Mouse (Mus musculus) spleen, postnatal 4 days (tissue): ENCODE data around the gene Cdh5.

Source experiments
- DNase-seq, 2 experiments: peaks; one replicate each; pipeline ENCODE4 v3.0.0; 2022; ENCODE audit warnings: low spot score in 2 of 2

Gene Cdh5

GRCm38 (mm10) chr8:104134521-104134920, 33.1 kb downstream of the Cdh5 start:
- DNase-seq, result no peak

GRCm38 (mm10) chr8:104136277-104136676, 34.9 kb downstream of the Cdh5 start:
- DNase-seq, result no peak

GRCm38 (mm10) chr8:104137636-104138035, 36.2 kb downstream of the Cdh5 start:
- no peak for DNase-seq

GRCm38 (mm10) chr8:104140611-104141010, 39.2 kb downstream of the Cdh5 start:
- DNase-seq, result no peak

DNA sequence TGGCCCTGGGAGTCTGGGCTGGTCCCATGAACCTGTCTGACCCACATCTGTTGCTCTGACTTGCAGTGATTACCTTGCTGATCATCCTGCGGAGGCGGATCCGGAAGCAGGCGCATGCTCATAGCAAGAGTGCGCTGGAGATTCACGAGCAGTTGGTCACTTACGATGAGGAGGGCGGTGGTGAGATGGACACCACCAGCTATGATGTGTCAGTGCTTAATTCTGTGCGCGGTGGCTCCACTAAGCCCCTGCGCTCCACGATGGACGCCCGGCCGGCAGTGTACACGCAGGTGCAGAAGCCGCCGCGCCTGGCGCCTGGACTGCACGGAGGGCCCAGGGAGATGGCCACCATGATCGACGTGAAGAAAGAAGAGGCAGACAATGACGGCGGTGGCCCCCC, 41.0 kb downstream of the Cdh5 start:
- no peak for DNase-seq

GRCm38 (mm10) chr8:104143379-104143778, 42.0 kb downstream of the Cdh5 start:
- no peak for DNase-seq

DNA sequence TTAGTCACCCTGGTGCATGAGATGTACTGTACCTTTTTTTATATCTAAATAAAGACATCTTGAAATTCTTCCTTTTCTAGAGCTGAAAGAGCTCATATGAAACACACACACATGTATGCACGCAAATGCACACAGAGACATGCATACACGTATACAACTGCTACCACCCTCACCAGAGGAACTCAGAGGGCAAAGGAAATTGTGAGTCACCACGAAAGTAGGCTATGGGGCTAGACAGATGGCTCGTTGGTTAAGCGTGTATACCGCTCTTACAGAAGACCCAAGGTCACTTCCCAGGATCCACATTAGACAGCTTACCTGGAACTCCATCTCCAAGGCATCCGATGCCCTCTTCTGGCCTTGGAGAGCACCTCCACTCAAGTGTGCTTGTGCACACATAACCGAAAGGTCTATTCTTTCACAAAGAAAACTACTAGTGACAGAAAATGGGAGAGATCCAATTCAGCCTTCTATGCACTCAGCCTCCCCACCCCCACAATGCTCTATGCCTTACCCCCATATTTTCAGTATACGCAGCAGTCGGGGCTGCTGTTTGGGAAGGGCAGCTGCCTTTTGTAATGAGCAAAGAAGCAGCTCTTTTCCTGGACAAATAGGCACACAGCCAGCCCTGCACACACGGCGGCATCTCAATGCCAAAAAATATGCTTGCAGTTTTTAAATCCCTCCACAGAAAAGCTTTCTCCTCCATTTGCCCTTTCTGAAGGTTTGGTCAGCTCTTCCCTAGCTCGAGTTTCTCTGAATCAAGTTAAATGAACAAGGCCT, 43.2 kb downstream of the Cdh5 start:
- no peak for DNase-seq

GRCm38 (mm10) chr8:104145981-104146689, 44.7 kb downstream of the Cdh5 start:
- peak; percentile 71 to 91 for DNase-seq

DNA sequence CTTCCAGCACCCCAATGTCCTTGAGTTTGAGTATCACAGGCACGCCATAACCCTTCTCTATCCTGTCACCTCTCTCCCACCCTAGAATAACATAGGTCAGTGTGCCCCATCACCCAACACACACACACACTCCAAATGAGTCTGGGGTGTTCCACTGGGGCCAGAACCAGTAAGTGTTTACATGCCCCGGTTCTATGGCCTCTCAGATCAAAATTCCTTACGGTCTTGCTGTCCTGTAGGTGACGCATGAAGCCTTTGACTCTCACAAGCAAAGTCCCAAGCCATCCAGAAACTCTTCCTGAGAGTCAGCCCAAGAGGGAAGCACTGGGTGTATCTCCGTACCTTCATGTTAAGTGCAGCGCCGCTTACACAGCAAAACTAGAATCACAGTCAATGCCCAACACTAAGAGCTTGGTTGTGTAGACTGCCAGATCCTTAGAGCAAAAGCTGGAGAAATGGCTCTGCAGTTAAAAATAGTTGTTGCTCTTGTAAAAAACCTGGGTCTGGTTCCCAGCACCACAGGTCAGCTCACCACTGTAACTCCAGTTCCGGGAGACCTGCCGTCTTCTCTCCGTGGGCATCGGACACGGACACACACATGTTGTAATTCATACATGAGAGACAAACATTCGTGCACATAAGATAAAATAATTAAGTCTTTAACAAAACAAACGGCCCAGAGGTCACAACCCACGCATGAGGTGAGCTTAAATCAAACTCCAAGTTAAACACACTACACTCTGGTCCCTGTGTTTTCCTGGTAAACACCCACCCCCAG, 45.5 kb downstream of the Cdh5 start:
- DNase-seq, result peak in 1 of 2 experiments; percentile 54

- no peak for DNase-seq
These were observed 46.5 kb downstream of the Cdh5 start for GRCm38 (mm10) chr8:104147947-104148346.

DNA sequence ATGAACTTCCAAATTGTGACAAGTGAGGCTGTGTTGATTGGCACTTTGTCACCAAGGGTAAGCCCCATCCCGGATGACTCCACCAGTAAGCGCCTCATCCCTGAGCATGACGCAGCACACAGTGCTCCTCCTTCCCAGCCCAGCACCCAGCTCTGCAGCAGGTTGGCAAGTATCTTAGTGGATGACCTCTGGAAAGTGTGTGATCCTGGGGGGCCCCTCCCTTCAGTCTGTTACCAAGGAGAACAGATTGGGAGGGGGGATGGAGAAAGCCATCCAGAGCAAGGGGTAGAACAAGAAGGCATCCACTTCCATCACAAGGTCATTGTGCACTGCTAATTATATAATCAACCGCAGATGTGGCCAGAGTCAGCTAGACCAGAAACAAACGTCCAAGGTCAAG, 59.3 kb downstream of the Cdh5 start:
- DNase-seq, result no peak

- no peak for DNase-seq
These were observed 68.0 kb downstream of the Cdh5 start for GRCm38 (mm10) chr8:104169461-104169860.

DNA sequence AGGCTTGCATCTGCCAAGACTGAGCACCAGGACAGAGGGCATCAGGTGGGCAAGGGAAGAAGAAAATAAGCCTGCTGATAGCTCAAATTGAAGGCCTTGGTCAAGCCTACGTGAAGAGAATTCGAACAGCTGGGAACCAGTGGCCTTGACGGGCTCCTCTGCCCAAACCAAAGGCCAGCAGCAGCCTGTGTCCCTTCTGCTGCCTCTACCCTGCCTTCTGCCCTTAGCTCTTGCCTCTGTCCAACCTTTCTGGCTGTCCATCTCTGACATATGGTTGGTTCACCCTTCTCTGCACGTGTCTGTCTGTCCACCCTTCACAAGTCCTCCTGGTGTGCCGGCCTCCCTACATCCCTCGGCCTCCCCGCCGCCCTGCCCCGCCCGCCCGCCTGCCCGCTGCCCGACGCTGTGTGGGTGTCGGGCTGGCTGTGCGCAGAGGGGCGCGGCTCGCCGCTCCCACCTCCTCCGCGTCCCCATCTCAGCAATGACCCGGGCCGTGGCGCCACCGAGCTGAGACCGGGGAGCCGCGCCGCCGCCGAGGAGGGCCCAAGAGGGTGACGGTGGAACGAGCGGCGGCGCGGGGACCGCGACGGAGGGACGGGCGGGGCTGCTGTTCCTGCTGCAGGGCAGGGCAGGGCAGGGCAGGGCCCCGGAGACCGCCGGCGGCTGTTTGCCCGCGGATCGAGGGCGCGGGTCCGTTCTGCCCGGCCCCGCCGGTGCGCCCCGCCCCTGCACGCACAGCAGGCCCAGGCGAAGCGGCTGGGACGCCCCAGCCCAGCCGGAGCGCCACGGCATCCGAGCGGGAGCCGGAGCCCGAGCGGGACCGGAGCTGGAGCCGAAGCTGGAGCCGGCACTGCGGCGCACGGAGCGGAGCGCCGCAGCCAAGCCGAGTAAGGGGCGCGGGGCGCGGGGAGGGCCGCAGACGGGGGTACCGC, 69.0 kb downstream of the Cdh5 start, which contains the start of gene Bean1:
Gene Bean1 (plus strand): TSS at position 325 of the 932 bp plus-strand sequence.
- peak in 1 of 2 experiments; percentile 73 for DNase-seq

DNA sequence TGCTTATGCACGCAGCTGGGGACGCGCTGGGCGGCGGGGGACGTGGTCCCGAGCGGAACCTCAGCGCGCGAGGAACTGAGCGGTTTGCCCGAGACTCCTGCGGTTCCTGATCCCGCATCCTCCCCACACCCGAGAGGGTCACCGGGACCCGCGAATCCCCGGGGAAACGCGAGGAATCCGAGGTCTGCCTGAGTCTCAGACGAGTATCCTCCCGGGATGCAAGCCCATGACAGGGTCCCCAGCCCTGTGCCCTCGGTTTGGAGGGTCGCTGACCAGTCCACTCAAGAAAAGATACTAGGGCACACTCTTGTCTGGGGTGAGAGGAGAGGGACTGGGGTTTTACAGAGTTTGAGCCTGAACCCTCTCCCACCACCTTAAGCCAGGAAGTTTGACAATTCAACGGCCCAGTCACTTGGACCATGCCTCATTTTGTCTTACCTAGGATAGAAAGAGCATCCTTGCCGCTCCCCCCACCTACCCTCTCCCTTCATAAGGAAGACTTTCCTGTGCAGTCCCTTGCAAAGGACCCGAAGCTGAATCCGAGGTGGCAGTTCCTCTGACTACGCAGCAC, 69.7 kb downstream of the Cdh5 start:
- DNase-seq, result no peak

DNA sequence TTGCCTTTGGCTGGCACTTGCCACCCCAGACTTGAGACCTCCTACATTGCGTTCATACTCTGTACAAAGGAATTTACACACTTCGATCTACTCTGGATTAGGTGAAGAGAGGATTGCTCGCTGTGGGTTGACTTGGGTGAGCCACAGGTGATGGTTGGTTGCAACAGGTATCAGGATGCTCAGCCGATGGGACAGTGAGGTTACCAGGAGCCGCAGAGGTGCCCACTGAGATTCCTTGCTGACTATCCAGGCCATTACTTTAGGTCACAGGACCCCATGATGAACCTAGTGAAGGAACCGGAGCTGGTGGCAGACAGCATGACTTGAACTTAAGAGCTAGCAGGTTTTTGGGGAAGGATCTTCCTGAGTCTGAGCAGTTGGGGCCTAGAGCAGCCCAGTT, 71.0 kb downstream of the Cdh5 start:
- DNase-seq, result no peak

DNA sequence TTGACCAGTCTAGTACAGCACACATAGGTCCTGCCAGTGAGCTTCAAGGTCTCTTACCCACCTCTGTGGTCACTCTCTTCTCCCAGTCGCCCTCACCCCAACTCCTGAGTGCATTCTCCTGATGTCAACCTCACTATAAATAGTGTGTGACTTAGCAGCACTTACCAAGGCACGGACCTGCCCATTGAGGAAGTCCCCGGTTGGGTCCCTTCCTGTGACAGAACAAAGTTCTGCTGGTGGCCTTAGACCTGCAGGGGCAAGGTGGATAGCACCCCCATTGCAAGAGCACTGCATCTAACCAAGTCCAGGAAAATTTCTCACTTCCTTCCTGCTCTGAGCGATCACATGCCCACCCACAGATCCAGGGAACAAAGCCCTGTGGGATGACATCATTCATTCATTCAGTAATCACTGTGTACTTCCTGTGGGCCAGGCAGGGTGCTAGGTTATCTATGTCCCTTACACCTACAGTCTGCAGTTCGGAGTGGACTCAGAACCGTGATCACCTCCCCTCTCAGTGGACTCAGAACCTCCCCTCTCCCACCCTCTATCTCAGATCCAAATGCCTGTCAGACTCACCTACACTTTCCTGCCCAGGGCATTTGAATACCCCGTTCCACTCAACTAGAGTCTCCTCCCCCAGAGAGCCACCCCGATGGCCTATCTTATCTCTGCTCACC, 74.6 kb downstream of the Cdh5 start:
- no peak for DNase-seq

GRCm38 (mm10) chr8:104177054-104177453, 75.6 kb downstream of the Cdh5 start:
- DNase-seq, result no peak

DNA sequence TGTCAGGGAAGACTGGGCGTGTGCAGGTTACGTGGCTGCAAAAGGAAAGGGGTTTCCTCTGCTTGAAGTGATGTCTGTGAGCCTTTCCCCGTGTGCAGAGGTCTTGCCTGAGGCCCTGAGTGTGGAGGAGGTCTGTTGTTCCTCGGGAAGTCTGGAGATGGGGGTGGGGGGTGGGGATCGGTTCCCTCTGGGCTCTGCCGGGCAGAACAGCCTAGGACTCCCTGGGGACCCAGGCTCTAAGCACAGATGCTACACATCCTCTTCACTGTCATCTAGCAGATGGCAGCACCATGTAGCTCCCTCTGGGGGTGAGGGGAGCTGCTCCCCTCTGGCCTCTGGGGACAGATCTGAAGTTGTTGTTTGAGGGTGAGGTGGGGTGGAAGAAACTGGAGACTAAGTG, 83.5 kb downstream of the Cdh5 start:
- peak in 1 of 2 experiments; percentile 61 for DNase-seq

DNA sequence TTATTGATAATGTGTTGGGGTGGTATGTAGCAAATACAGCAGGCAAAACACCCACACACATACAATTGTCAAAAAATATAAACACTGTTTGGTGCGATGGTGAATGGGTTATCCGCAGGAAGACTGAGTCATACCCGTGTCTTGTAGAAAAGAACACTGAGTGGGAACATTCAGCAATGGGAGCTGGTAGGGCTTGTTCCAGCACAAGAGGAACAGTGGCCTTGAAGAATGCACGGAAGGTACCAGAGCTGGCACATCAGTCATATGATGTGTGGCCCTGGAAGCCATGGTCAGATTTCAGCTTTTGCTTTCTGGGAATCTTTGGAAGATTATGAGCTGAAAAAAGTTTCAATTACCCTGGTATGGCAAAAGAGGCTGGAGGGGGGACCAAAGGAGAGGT, 85.4 kb downstream of the Cdh5 start:
- no peak for DNase-seq

- no peak for DNase-seq
These were observed 86.2 kb downstream of the Cdh5 start for GRCm38 (mm10) chr8:104187622-104188021.
